Mouse (Mus musculus) limb, embryonic 13.5 days (tissue): ENCODE results near the gene Izumo4. TPM values are rescaled to one million over a fixed set of nuclear protein-coding genes. Genes with fewer than 3 reads are reported as not detected.
A peak's percentile ranks its signal among the peaks of the same experiment; 100 is the strongest.

Experiments used
- ATAC-seq: fragments of 200-750 bp; cut with Nextera tagmentation; 2 replicates; pipeline ENCODE4 v1.8.0; 2017; ENCODE audit warnings: low read depth, moderate number of reproducible peaks, moderate TSS enrichment; ENCODE audit not compliant: low FRiP score
- H3K27ac ChIP-seq: fragments of 300-500 bp; sonication (generic); 2 replicates; pipeline ENCODE4 v1.5.1; 2015; ENCODE audit warnings: inconsistent platforms, mild to moderate bottlenecking, moderate library complexity
- H3K27me3 ChIP-seq: fragments of 300-500 bp; sonication (generic); 2 replicates; pipeline ENCODE4 v1.6.1; 2015; ENCODE audit warnings: mild to moderate bottlenecking, inconsistent platforms
- H3K36me3 ChIP-seq: fragments of 300-500 bp; sonication (generic); 2 replicates; pipeline ENCODE4 v1.6.1; 2015; ENCODE audit warnings: inconsistent platforms, mild to moderate bottlenecking, moderate library complexity
- H3K4me1 ChIP-seq: fragments of 300-500 bp; sonication (generic); 2 replicates; pipeline ENCODE4 v1.6.1; 2015; ENCODE audit warnings: inconsistent platforms
- H3K4me2 ChIP-seq: fragments of 300-500 bp; sonication (generic); replicated peaks from 2 replicates; pipeline ENCODE4 v1.6.1; 2015; ENCODE audit warnings: inconsistent platforms, mild to moderate bottlenecking, moderate library complexity
- H3K4me3 ChIP-seq: fragments of 300-500 bp; sonication (generic); 2 replicates; pipeline ENCODE4 v1.5.1; 2015; ENCODE audit warnings: moderate library complexity, mild to moderate bottlenecking, inconsistent platforms
- H3K9ac ChIP-seq: fragments of 300-500 bp; sonication (generic); 2 replicates; pipeline ENCODE4 v1.6.1; 2015; ENCODE audit warnings: mild to moderate bottlenecking, inconsistent platforms
- H3K9me3 ChIP-seq: fragments of 300-500 bp; sonication (generic); 2 replicates; pipeline ENCODE4 v1.6.1; 2016; ENCODE audit warnings: inconsistent platforms
- WGBS: fragments of 180-500 bp; shearing (Covaris S2); methylation state at CpG from one replicate; pipeline ENCODE4 v1.1.7; 2015; 5-methylcytosine and 5-hydroxymethylcytosine counted together
- polyA plus RNA-seq: library from polyadenylated mRNA; unstranded; fragments of >200 nt; fragmentation: Nextera tagmentation; extraction: Ambion mirVana; gene quantifications from 2 replicates; pipeline ENCODE4 v1.2.1, GENCODE M21; 2015

Izumo4 gene
- polyA plus RNA-seq, 1 experiment from 2014 or later: 24.2 TPM

GRCm38 (mm10) chr10:80695801-80696501, 6.0 kb upstream of the Izumo4 start:
- no peak overlapping the region for H3K4me3 ChIP-seq
- peaks cover 56% of the 10 kb centered on the region for H3K36me3 ChIP-seq
- ATAC-seq: no peak
- no peak overlapping the region; the same call in 1 of the 2 replicates for H3K4me2 ChIP-seq
- no peak overlapping the region for H3K9ac ChIP-seq
- H3K27ac ChIP-seq: peak overlapping the region; percentile 22; the same call in 1 of the 2 replicates
- 66% methylated on average over 10 of the region's 10 CpGs for WGBS
- H3K27me3 ChIP-seq: no peaks in the 10 kb centered on the region
- no peaks in the 10 kb centered on the region for H3K9me3 ChIP-seq
- H3K4me1 ChIP-seq: peaks cover 17% of the 10 kb centered on the region

- Histone ChIP-seq H3K4me2 (no peak overlapping the region; the same call in 1 of the 2 replicates), H3K36me3 (peaks cover 48% of the 10 kb centered on the region), H3K4me3 (no peak overlapping the region), H3K9ac (no peak overlapping the region), H3K27ac (peak overlapping the region; percentile 39; the same call in 1 of the 2 replicates), H3K4me1 (peaks cover 21% of the 10 kb centered on the region), H3K27me3 (no peaks in the 10 kb centered on the region), H3K9me3 (no peaks in the 10 kb centered on the region)
- no peak for ATAC-seq
- WGBS: 68% methylated on average over 12 of the region's 12 CpGs
Observed at GRCm38 (mm10) chr10:80696502-80697392, 5.2 kb upstream of the Izumo4 start.

DNA sequence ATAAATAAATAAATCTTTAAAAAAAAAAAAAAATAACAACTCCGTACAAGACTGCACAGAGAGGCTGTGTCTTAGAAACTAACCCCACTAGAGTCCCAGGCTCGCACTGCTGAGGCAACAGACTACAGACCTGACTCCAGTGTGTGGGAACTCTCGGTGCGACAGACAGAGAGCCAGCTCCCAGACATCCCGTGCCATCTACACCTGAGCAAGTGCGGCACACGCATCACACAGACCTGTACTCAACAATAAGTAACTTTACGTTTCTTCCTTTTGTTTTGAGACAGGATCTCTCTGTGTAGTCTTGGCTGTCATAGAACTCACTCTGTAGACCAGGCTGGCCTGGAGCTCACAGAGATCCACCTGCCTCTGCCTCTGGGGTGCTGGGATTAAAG, 4.6 kb upstream of the Izumo4 start:
- peaks cover 41% of the 10 kb centered on the region for H3K36me3 ChIP-seq
- no peak overlapping the region for H3K9ac ChIP-seq
- no peak overlapping the region for H3K27ac ChIP-seq
- H3K27me3 ChIP-seq: no peaks in the 10 kb centered on the region
- H3K4me2 ChIP-seq: no peak overlapping the region
- no peaks in the 10 kb centered on the region for H3K9me3 ChIP-seq
- H3K4me3 ChIP-seq: no peak overlapping the region
- ATAC-seq: no peak
- 91% methylated on average over 8 of the region's 8 CpGs for WGBS
- peaks cover 21% of the 10 kb centered on the region for H3K4me1 ChIP-seq

GRCm38 (mm10) chr10:80697812-80698211, 4.2 kb upstream of the Izumo4 start:
- H3K27me3 ChIP-seq: no peaks in the 10 kb centered on the region
- ATAC-seq: no peak
- no peaks in the 10 kb centered on the region for H3K9me3 ChIP-seq
- peaks cover 21% of the 10 kb centered on the region for H3K4me1 ChIP-seq
- no peak overlapping the region for H3K4me2 ChIP-seq
- H3K4me3 ChIP-seq: no peak overlapping the region
- H3K9ac ChIP-seq: no peak overlapping the region
- H3K27ac ChIP-seq: no peak overlapping the region
- 88% methylated on average over 9 of the region's 9 CpGs for WGBS
- peaks cover 37% of the 10 kb centered on the region for H3K36me3 ChIP-seq

DNA sequence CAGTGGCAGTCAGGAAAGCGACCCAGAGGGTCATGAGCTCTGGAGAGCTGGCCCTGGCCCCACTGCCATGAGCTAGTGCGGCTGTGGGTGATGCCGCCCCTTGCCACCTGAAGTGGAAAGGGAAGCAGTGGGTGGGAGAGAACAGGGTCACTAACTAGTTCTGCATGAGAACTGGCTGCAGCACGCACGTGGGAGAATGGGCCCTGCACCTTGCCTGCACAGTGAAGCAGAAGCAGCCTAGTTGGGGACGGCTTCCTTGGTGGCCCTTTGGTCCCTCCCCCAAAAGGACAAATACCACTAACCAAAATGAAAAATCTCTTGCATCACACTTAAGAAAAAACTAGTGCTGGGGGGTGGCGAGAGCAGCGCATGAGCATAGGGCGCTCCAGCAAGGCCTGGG, 3.4 kb upstream of the Izumo4 start:
- Histone ChIP-seq H3K4me3 (no peak overlapping the region), H3K9me3 (no peaks in the 10 kb centered on the region), H3K36me3 (peaks cover 29% of the 10 kb centered on the region), H3K27ac (no peak overlapping the region), H3K9ac (peak overlapping the region; percentile 45; the same call in 1 of the 2 replicates), H3K27me3 (no peaks in the 10 kb centered on the region), H3K4me1 (peaks cover 29% of the 10 kb centered on the region), H3K4me2 (no peak overlapping the region)
- no peak for ATAC-seq
- WGBS: 92% methylated on average over 9 of the region's 9 CpGs

DNA sequence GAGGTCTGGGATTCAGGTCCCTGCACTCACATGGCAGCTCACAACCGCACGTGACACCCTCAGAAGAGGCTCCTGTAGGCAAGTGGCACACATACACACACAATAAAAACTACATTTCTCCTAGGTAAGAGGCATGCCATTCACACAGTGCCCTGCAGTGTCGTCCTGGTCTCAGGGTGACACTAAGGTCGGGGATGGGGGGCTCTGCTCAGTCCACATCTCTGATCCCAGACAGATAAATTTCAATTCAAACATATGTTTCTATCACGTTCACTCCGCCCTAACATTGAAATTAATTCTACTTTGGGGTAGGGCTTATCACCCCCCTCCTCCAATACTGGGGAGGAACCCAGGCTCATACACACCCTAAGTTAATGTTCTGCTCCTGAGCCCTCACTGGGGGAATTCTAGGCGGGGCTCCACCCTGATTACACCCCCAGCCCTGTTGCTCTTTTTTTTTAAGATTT, 1.9 kb upstream of the Izumo4 start:
- Histone ChIP-seq H3K36me3 (peaks cover 18% of the 10 kb centered on the region), H3K27me3 (no peaks in the 10 kb centered on the region), H3K27ac (no peak overlapping the region), H3K4me1 (peaks cover 31% of the 10 kb centered on the region), H3K4me3 (peak overlapping the region; percentile 77; the same call in 1 of the 2 replicates), H3K9me3 (no peaks in the 10 kb centered on the region), H3K4me2 (peak overlapping the region; percentile 91; the same call in 1 of the 2 replicates), H3K9ac (no peak overlapping the region)
- ATAC-seq: no peak
- 86% methylated on average over 7 of the region's 7 CpGs for WGBS

- Histone ChIP-seq H3K4me3 (peak overlapping the region; percentile 77), H3K27ac (no peak overlapping the region), H3K36me3 (peaks cover 25% of the 10 kb centered on the region), H3K4me2 (peak overlapping the region; percentile 91), H3K4me1 (peaks cover 30% of the 10 kb centered on the region), H3K9ac (peak overlapping the region; percentile 77; the same call in 1 of the 2 replicates), H3K27me3 (no peaks in the 10 kb centered on the region), H3K9me3 (no peaks in the 10 kb centered on the region)
- ATAC-seq: no peak
- WGBS: 41% methylated on average over 4 of the region's 4 CpGs
Observed at GRCm38 (mm10) chr10:80700732-80701131, 1.3 kb upstream of the Izumo4 start.

GRCm38 (mm10) chr10:80702536-80703390, 779 bp downstream of the Izumo4 start:
- peak overlapping the region; percentile 77 for H3K4me3 ChIP-seq
- peaks cover 26% of the 10 kb centered on the region for H3K4me1 ChIP-seq
- peak overlapping the region; percentile 91 for H3K4me2 ChIP-seq
- H3K27ac ChIP-seq: peak overlapping the region; percentile 81
- H3K36me3 ChIP-seq: peaks cover 43% of the 10 kb centered on the region
- H3K9ac ChIP-seq: peak overlapping the region; percentile 70
- H3K9me3 ChIP-seq: no peaks in the 10 kb centered on the region
- H3K27me3 ChIP-seq: no peaks in the 10 kb centered on the region
- 1% methylated on average over 47 of the region's 47 CpGs for WGBS
- peak; percentile 90 for ATAC-seq

DNA sequence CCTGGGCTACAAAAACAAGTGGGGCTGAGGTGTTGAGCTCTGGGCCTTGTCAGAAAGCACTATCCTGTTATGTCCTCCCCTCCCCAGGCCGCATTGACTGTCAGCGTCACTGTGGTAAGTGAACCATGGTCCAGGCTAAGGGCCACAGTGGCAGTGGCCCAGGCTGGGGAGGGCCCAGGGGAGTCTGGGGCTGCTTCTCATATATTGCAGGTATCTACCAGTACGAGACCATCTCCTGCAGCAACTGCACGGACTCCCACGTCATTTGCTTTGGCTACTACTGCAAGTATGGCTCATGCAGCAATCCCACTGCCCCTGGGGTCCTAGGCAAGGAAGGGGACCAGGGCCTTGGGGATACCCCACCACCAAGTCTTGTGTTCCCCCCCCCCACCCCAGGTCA, 1.7 kb downstream of the Izumo4 start:
- Histone ChIP-seq H3K4me1 (peaks cover 26% of the 10 kb centered on the region), H3K9ac (peak overlapping the region; percentile 70), H3K4me2 (peak overlapping the region; percentile 91), H3K36me3 (peaks cover 43% of the 10 kb centered on the region), H3K4me3 (peak overlapping the region; percentile 77), H3K27me3 (no peaks in the 10 kb centered on the region), H3K9me3 (no peaks in the 10 kb centered on the region), H3K27ac (peak overlapping the region; percentile 81; the same call in 1 of the 2 replicates)
- WGBS: 89% methylated on average over 5 of the region's 5 CpGs
- ATAC-seq: no peak

- peak overlapping the region; percentile 31; the same call in 1 of the 2 replicates for H3K9ac ChIP-seq
- no peak overlapping the region for H3K27ac ChIP-seq
- peaks cover 47% of the 10 kb centered on the region for H3K36me3 ChIP-seq
- no peak overlapping the region for H3K4me2 ChIP-seq
- H3K27me3 ChIP-seq: no peaks in the 10 kb centered on the region
- 91% methylated on average over 5 of the region's 5 CpGs for WGBS
- ATAC-seq: no peak
- peaks cover 26% of the 10 kb centered on the region for H3K4me1 ChIP-seq
- H3K4me3 ChIP-seq: no peak overlapping the region
- no peaks in the 10 kb centered on the region for H3K9me3 ChIP-seq
Observed at GRCm38 (mm10) chr10:80704418-80704817, 2.4 kb downstream of the Izumo4 start.

- peaks cover 23% of the 10 kb centered on the region for H3K4me1 ChIP-seq
- H3K27me3 ChIP-seq: no peaks in the 10 kb centered on the region
- peaks cover 53% of the 10 kb centered on the region for H3K36me3 ChIP-seq
- no peak for ATAC-seq
- H3K4me2 ChIP-seq: no peak overlapping the region
- peak overlapping the region; percentile 31; the same call in 1 of the 2 replicates for H3K9ac ChIP-seq
- WGBS: 54% methylated on average over 3 of the region's 3 CpGs
- H3K27ac ChIP-seq: no peak overlapping the region
- no peak overlapping the region for H3K4me3 ChIP-seq
- no peaks in the 10 kb centered on the region for H3K9me3 ChIP-seq
Observed at GRCm38 (mm10) chr10:80705033-80705432, 3.0 kb downstream of the Izumo4 start.
